In genomic region chr7:126474486-126474955, GRCm38 (mm10) we compare ENCODE assay signal across 8 mouse cellular contexts. TPM values are rescaled to one million over a fixed set of nuclear protein-coding genes. Genes with fewer than 3 reads are reported as not detected.
DNase-seq lines count a peak whose midpoint lies in the region; ATAC-seq and TF ChIP-seq lines count a peak whose summit lies in the region.

No protein-coding gene starts in this region.

- peak; percentile 19 for ATAC-seq in liver, embryonic 12.5 days
- peak; percentile 38 for ATAC-seq in stomach, postnatal 0 days (ENCODE audit: low FRiP score, low TSS enrichment)
- ATAC-seq in inflammation-experienced regulatory T-cells, adult 6 months = no peak

- H3K27ac ChIP-seq in liver, embryonic 12.5 days = peak overlapping the region; percentile 87
- peak overlapping the region; percentile 94 for H3K27ac ChIP-seq in stomach, postnatal 0 days (replicated peaks)

- peaks cover 35% of the 10 kb centered on the region for H3K36me3 ChIP-seq in liver, embryonic 12.5 days
- peaks cover 18% of the 10 kb centered on the region for H3K36me3 ChIP-seq in stomach, postnatal 0 days (ENCODE audit: control insufficient read depth, insufficient read depth, low read length)

- H3K4me3 ChIP-seq in liver, embryonic 12.5 days = peak overlapping the region; percentile 87
- peak overlapping the region; percentile 91 for H3K4me3 ChIP-seq in stomach, postnatal 0 days (ENCODE audit: low read depth, low read length)

- H3K9ac ChIP-seq in liver, embryonic 12.5 days = peak overlapping the region; percentile 95
- peak overlapping the region; percentile 97 for H3K9ac ChIP-seq in stomach, postnatal 0 days (ENCODE audit: low read length)

- H3K4me2 ChIP-seq in liver, embryonic 12.5 days = peak overlapping the region; percentile 92
- peak overlapping the region; percentile 91 for H3K4me2 ChIP-seq in stomach, postnatal 0 days (replicated peaks; ENCODE audit: low read depth)

- H3K27me3 ChIP-seq in liver, embryonic 12.5 days (replicated peaks) = no peaks in the 10 kb centered on the region
- no peaks in the 10 kb centered on the region for H3K27me3 ChIP-seq in stomach, postnatal 0 days (ENCODE audit: control insufficient read depth, insufficient read depth, low read length)

- whole genome bisulfite sequencing in liver, embryonic 12.5 days (ENCODE audit: insufficient replicate concordance) = 2% methylated on average over 27 of the region's 27 CpGs
- under 1% methylated on average over 24 of the region's 27 CpGs for WGBS in stomach, postnatal 0 days

- H3K4me1 ChIP-seq in liver, embryonic 12.5 days = peaks cover 65% of the 10 kb centered on the region
- 0 out of 2 replicates have a peak, but pooled peaks cover 3% of the 10 kb centered on the region for H3K4me1 ChIP-seq in stomach, postnatal 0 days (replicated peaks; ENCODE audit: control insufficient read depth, insufficient read depth)

- TF ChIP-seq CTCF in stomach, postnatal 0 days (IDR thresholded peaks at IDR 0.05; ENCODE audit: low read depth) = no peak

- DNase-seq in cerebellum, adult 11-12 months = peak; percentile 69
- no peak for DNase-seq in cerebellum, postnatal 10 days
- peak; percentile 41 to 59 for DNase-seq in thymus, adult 18-20 months
- DNase-seq in thymus, postnatal 36 days = no peak
- DNase-seq in heart, postnatal 10 days = peak; percentile 38 to 54
- peak; percentile 40 for DNase-seq in stomach, postnatal 0 days (ENCODE audit: low spot score)

- intact Hi-C loops in heart, postnatal 10 days (cut with DNase I) = loop anchor here (2.0 kb wide), 1 partner anchor 76 kb away; no protein-coding TSS in a partner anchor

- no peaks in the 10 kb centered on the region for H3K9me3 ChIP-seq in liver, embryonic 12.5 days (replicated peaks)
- H3K9me3 ChIP-seq in stomach, postnatal 0 days (ENCODE audit: control insufficient read depth, low read length) = no peaks in the 10 kb centered on the region

- TF ChIP-seq EP300 in stomach, postnatal 0 days (optimal IDR thresholded peaks at IDR 0.05) = no peak

RNA-seq across cellular contexts. Expression of gene Sh2b1, which starts 0.7 kb away (rescaled TPM):
- total RNA-seq in heart, postnatal 10 days (2021) = 10 to 100 TPM; 46.1 to 46.7 TPM
- polyA plus RNA-seq in liver, embryonic 12.5 days (2016; fragmentation: Nextera tagmentation; extraction: Ambion mirVana) = 17.0 and 17.5 TPM in 2 replicates
- 20.0 and 24.0 TPM in 2 replicates for polyA plus RNA-seq in stomach, postnatal 0 days (2015; fragmentation: Nextera tagmentation; extraction: Ambion mirVana)
- 10 to 100 TPM; 12.6 to 18.9 (median 13.3) TPM for polyA plus RNA-seq in inflammation-experienced regulatory T-cells, adult 6 months (2017; shearing (Covaris generic))

RNA-seq across cellular contexts. Expression of gene Atp2a1, which starts 11.6 kb away (rescaled TPM):
- under 1 TPM; 0.77 to 0.82 TPM for total RNA-seq in heart, postnatal 10 days (2021)
- 0.17 and 1.5 TPM in 2 replicates for polyA plus RNA-seq in liver, embryonic 12.5 days (2016; fragmentation: Nextera tagmentation; extraction: Ambion mirVana)
- 0.59 and 1.8 TPM in 2 replicates for polyA plus RNA-seq in stomach, postnatal 0 days (2015; fragmentation: Nextera tagmentation; extraction: Ambion mirVana)
- under 1 TPM; 0.16 to 0.49 (median 0.29) TPM for polyA plus RNA-seq in inflammation-experienced regulatory T-cells, adult 6 months (2017; shearing (Covaris generic))

RNA-seq across cellular contexts. Expression of gene Tufm, which starts 12.6 kb away (rescaled TPM):
- 100 to 1,000 TPM; 245 to 251 TPM for total RNA-seq in heart, postnatal 10 days (2021)
- 120 and 129 TPM in 2 replicates for polyA plus RNA-seq in liver, embryonic 12.5 days (2016; fragmentation: Nextera tagmentation; extraction: Ambion mirVana)
- 73.9 and 77.5 TPM in 2 replicates for polyA plus RNA-seq in stomach, postnatal 0 days (2015; fragmentation: Nextera tagmentation; extraction: Ambion mirVana)
- polyA plus RNA-seq in inflammation-experienced regulatory T-cells, adult 6 months (2017; shearing (Covaris generic)) = 10 to 100 TPM; 65.5 to 83.5 (median 69.4) TPM

RNA-seq across cellular contexts. Expression of gene Atxn2l, which starts 28.7 kb away (rescaled TPM):
- 10 to 100 TPM; 54.2 to 54.5 TPM for total RNA-seq in heart, postnatal 10 days (2021)
- 48.7 and 49.4 TPM in 2 replicates for polyA plus RNA-seq in liver, embryonic 12.5 days (2016; fragmentation: Nextera tagmentation; extraction: Ambion mirVana)
- polyA plus RNA-seq in stomach, postnatal 0 days (2015; fragmentation: Nextera tagmentation; extraction: Ambion mirVana) = 16.9 and 19.6 TPM in 2 replicates
- polyA plus RNA-seq in inflammation-experienced regulatory T-cells, adult 6 months (2017; shearing (Covaris generic)) = 10 to 100 TPM; 13.4 to 16.4 (median 14.8) TPM

RNA-seq across cellular contexts. Expression of gene Rabep2, which starts 46.0 kb away (rescaled TPM):
- 10 to 100 TPM; 10.9 to 12.5 TPM for total RNA-seq in heart, postnatal 10 days (2021)
- polyA plus RNA-seq in liver, embryonic 12.5 days (2016; fragmentation: Nextera tagmentation; extraction: Ambion mirVana) = 9.6 and 10.2 TPM in 2 replicates
- 19.4 and 20.7 TPM in 2 replicates for polyA plus RNA-seq in stomach, postnatal 0 days (2015; fragmentation: Nextera tagmentation; extraction: Ambion mirVana)
- polyA plus RNA-seq in inflammation-experienced regulatory T-cells, adult 6 months (2017; shearing (Covaris generic)) = 10 to 100 TPM; 37.8 to 39.6 (median 38.1) TPM

Comparison
In these comparisons a context has a peak if more than half of its experiments do, and no peak if none do; other contexts are left out.
1. DNase-seq: peak in cerebellum, adult 11-12 months (single experiment), thymus, adult 18-20 months (2 of 2), heart, postnatal 10 days (2 of 2) and stomach, postnatal 0 days (single experiment); none in cerebellum, postnatal 10 days (0 of 2) and thymus, postnatal 36 days (0 of 2).